Mouse (Mus musculus) gastrocnemius, postnatal 4 days (tissue): Measurements from ENCODE around the gene Mfsd2a. TPM values are rescaled to one million over a fixed set of nuclear protein-coding genes. Genes with fewer than 3 reads are reported as not detected.

Experiments used
- total RNA-seq, 2 experiments: library from RNA; stranded (reverse); gene quantifications; 2 replicates each; pipeline ENCODE4 v1.2.3; 2021

The Mfsd2a gene
- total RNA-seq, 2 experiments from 2014 or later = 0.75 to 1.1 TPM

Other genes with a start within 250 kb of the Mfsd2a start
- 10 to 100 TPM; 29.4 to 30.5 TPM for gene Ppt1, start 124.9 kb downstream of the Mfsd2a start, total RNA-seq
- gene Cap1, start 75.1 kb downstream of the Mfsd2a start, total RNA-seq = 10 to 100 TPM; 87.1 to 87.8 TPM
- gene Mycl, start 34.5 kb upstream of the Mfsd2a start, total RNA-seq = 10 to 100 TPM in 1 of 2 experiments, 1 to 10 TPM in 1; 8.9 to 10.8 TPM
- 10 to 100 TPM; 14.1 to 15.8 TPM for gene Trit1, start 55.4 kb upstream of the Mfsd2a start, total RNA-seq
- not detected for gene Bmp8b, start 144.0 kb upstream of the Mfsd2a start, total RNA-seq
- under 1 TPM in 1 of 2 experiments, not detected in 1; 0.15 TPM for gene Oxct2b, start 155.1 kb upstream of the Mfsd2a start, total RNA-seq
- 10 to 100 TPM; 32.8 to 34.6 TPM for gene Ppie, start 178.8 kb upstream of the Mfsd2a start, total RNA-seq
- under 1 TPM; 0.29 to 0.36 TPM for gene Hpcal4, start 222.0 kb upstream of the Mfsd2a start, total RNA-seq
- gene Nt5c1a, start 240.3 kb upstream of the Mfsd2a start, total RNA-seq = 1 to 10 TPM; 3.3 to 9.3 TPM